Mouse (Mus musculus) monocyte, adult 5-6 weeks (primary cell): ENCODE data around the gene Six5. TPM values are rescaled to one million over a fixed set of nuclear protein-coding genes. Genes with fewer than 3 reads are reported as not detected.
A peak's percentile ranks its signal among the peaks of the same experiment; 100 is the strongest.

Source experiments
- ATAC-seq: fragments of 153-309, 156-312 bp; replicated peaks from 2 replicates; pipeline ENCODE4 v1.8.0; 2017; ENCODE audit warnings: mild to moderate bottlenecking; ENCODE audit not compliant: low TSS enrichment, insufficient number of reproducible peaks, severe bottlenecking, poor library complexity, low FRiP score
- total RNA-seq: library from RNA; stranded (forward); fragments of 200-1000, 200-491, 200-594 nt; gene quantifications from 3 replicates; pipeline ENCODE4 v1.2.3, GENCODE M21; 2017

The Six5 gene
- total RNA-seq, 1 experiment from 2014 or later: not detected

DNA sequence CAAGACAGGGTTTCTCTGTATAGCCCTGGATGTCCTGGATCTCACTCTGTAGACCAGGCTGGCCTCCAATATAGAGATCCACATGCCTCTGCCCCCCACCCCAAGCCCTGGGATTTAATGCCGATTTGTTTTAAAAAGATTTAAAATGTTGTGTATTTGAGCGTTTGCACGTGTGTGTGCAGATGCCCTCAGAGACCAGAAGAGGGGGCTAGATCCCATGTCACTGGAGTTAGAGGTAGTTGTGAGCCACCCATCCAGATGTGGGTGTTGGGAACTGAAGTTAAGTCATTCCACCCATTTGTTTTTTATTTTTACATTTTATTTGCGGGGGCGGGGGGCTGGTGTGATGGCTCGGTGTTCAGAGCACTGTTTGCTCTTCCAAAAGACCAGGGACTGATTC lies 19.9 kb upstream of the Six5 start:
- no peak for ATAC-seq

DNA sequence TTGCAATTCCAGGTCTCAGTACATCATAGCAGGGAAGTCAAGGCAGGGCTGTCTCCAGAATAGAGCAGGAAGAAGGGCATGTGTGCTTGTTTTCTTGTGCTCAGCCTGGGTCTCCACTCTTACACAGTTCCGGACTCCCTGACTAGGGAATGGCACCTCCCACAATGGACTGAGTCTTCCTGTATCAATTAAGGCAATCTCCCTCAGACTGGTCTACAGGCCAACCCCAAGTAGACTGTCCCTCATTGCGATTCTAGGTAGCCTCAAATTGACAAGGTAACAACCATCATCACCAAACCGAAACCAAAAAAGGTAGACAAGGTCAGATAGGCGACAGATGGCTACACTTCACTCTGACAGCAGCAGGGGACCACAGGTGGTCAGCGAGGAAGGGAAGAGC lies 19.2 kb upstream of the Six5 start:
- ATAC-seq: no peak

DNA sequence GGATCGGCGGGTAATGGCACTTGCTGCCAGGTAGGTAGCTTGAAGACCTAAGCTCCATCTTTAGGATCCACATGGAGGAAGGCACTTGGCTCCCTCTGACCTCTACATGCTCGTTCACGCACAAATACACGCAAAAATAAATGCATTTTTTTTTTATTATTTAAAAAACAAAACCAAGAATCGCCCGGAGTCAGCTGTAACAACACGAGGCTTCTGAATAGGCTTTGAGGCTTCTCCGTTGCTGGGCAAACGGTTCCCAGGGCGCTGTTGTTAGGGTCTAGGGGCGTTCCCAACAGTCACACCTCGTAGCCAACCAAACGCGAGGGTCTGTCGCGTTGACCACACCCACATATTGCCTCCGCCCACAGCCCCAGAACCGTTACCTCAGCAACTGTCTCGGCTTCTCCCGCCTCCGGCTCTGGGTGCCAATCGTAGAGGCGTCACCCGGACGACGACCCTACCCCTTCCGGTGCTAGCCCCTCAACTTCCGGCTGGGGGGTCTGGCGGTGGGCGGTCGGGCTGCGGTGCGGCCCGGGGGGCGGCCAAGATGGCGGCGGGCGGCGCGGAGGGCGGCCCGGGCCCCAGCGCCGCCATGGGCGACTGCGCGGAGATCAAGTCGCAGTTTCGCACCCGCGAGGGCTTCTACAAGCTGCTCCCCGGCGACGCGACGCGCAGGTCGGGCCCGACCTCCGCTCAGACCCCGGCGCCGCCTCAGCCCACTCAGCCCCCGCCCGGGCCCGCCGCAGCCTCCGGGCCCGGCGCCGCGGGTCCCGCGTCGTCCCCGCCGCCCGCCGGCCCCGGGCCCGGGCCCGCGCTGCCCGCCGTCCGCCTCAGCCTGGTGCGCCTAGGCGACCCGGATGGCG lies 18.4 kb upstream of the Six5 start, which contains the start of gene Dmwd:
Gene Dmwd (plus strand): TSS at position 505 of the 863 bp plus-strand sequence.
- ATAC-seq: no peak

DNA sequence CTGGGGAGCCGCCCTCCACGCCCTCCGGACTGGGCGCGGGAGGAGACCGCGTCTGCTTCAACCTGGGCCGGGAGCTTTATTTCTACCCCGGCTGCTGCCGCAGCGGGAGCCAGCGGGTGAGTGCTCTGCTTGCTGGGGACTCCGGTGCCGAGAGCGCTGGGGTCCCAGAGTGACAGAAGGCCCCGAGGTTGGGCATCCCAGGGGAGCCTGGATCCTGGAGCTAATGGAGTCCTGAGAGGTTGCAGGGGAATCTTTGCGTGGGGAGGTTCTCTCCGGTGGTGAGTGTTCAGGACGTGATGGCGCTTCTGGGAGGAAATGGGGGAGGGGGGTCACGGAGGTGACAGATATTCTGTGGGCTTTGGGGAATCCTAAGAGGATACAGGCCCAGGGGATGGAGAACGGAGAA lies 17.8 kb upstream of the Six5 start:
- ATAC-seq: no peak

GRCm38 (mm10) chr7:19077761-19078160 lies 16.6 kb upstream of the Six5 start:
- peak; percentile 89 for ATAC-seq

DNA sequence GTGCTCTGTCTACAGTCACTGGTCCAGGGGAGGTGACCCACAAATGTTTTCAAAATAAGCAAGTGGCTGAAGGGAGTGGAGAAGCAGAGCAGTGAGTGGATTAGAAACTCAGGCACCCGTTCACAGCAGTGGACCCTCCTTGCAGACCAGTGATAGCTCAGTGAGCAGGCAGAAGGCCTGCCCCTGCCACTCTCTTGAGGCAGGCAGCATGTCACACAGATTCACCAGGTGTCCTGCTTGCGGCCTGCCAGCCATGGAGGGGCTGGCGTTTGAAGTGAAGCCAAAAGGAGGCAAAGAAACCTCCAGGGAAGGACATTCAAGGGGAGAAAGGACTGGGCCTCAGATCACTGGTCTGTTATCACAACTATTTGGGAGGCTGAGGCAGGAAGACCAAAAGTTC lies 15.7 kb upstream of the Six5 start:
- no peak for ATAC-seq

- ATAC-seq: no peak
Observed at GRCm38 (mm10) chr7:19080451-19080950, 13.9 kb upstream of the Six5 start.

GRCm38 (mm10) chr7:19082171-19082570 lies 12.2 kb upstream of the Six5 start:
- ATAC-seq: no peak

- no peak for ATAC-seq
Observed at GRCm38 (mm10) chr7:19083096-19083495, 11.3 kb upstream of the Six5 start.

GRCm38 (mm10) chr7:19083701-19084100 lies 10.7 kb upstream of the Six5 start, which contains the start of gene Dmpk:
Gene Dmpk, plus strand, starts transcription at chr7:19083849.
- no peak for ATAC-seq

DNA sequence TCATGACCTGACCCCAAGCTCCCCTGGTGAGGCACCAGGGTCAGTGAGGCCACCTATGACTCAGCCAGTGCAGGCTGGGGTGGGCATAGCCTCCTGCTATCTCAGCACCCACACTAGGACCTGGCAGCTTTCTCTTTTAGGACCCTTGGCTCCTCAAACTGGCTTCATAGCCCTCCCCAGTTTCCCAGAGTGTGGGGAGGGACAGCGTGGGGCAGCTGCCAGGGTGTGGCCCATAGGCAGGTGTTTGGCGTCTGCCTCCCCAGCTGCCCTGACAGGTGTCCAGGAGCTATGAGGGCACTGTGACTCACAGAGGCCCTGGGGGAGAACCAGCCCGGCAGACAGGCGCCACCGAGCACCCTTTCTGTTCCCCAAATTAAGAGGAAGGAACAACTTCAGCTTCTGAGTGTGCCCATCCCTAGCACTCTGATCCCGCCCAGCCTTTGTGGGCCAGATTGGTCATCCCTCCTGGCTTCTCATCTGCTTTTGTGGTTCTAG lies 10.1 kb upstream of the Six5 start:
- peak; percentile 80 for ATAC-seq

- no peak for ATAC-seq
Observed at GRCm38 (mm10) chr7:19084921-19085473, 9.4 kb upstream of the Six5 start.

- no peak for ATAC-seq
Observed at GRCm38 (mm10) chr7:19085495-19085894, 8.9 kb upstream of the Six5 start.

GRCm38 (mm10) chr7:19086042-19086441 lies 8.4 kb upstream of the Six5 start:
- no peak for ATAC-seq

GRCm38 (mm10) chr7:19086760-19087159 lies 7.6 kb upstream of the Six5 start:
- ATAC-seq: no peak

- no peak for ATAC-seq
Observed at GRCm38 (mm10) chr7:19088813-19089212, 5.6 kb upstream of the Six5 start.

- no peak for ATAC-seq
Observed at GRCm38 (mm10) chr7:19091913-19092312, 2.5 kb upstream of the Six5 start.

- no peak for ATAC-seq
Observed at GRCm38 (mm10) chr7:19092381-19093173, 1.8 kb upstream of the Six5 start.

DNA sequence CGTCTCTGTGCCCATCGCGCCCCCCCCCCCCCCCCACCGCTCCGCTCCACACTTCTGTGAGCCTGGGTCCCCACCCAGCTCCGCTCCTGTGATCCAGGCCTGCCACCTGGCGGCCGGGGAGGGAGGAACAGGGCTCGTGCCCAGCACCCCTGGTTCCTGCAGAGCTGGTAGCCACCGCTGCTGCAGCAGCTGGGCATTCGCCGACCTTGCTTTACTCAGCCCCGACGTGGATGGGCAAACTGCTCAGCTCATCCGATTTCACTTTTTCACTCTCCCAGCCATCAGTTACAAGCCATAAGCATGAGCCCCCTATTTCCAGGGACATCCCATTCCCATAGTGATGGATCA lies 1.2 kb upstream of the Six5 start:
- peak; percentile 48 for ATAC-seq
